Mouse (Mus musculus) cerebellum, postnatal 4 days (tissue): Measurements from ENCODE around the gene Atp6v0a4.

ENCODE experiments used
- DNase-seq, 2 experiments: peaks; one replicate each; pipeline ENCODE4 v3.0.0; 2022; ENCODE audit warnings: low spot score in 2 of 2, mixed read lengths in 1 of 2

Atp6v0a4 gene

GRCm38 (mm10) chr6:38012829-38013228 is 111.6 kb downstream of the Atp6v0a4 start:
- no peak for DNase-seq

- DNase-seq, result peak in 1 of 2 experiments; percentile 47
Measured at GRCm38 (mm10) chr6:38007459-38007858, 116.9 kb downstream of the Atp6v0a4 start.
